Mouse (Mus musculus): ENCODE results near the gene Slc35e4. TPM values are rescaled to one million over a fixed set of nuclear protein-coding genes. Genes with fewer than 3 reads are reported as not detected.

Slc35e4 gene
- total and polyA plus RNA-seq, 3 experiments: 3.3 to 10.9 (median 4.6) TPM

DNA sequence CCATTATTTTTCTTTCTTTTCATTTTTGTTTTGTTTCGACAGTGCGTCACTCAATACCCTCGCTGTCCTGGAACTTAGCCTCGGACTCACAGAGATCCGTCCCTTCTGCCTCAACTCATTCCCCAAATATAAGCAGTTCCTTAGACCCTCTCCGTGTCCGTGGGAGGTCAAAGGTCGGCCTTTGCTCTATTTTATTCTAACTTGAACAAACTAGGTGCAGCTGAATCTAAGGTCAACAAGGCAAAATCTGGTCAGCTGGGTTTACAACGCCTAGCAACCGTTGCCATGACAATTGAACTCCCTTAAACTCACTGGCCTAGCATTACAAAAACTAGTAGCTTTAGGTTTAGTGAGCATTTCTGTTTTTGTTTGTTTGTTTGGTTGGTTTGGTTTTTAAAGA is 48.7 kb upstream of the Slc35e4 start:
- Histone ChIP-seq H3K79me2 (replicated peaks; ENCODE audit: control insufficient read depth, extremely low read depth, insufficient read depth, poor library complexity, severe bottlenecking) (peaks cover 42% of the 10 kb centered on the region), H3K4me3 (replicated peaks in 1 of 3; ENCODE audit: low read depth in 2 of 3, low read length in 2 of 3, poor library complexity in 1 of 3) (peak overlapping the region; percentile 37 to 86 (median 54)), H3K27ac (ENCODE audit: insufficient read depth, low read depth) (no peak overlapping the region), H3K36me3 (replicated peaks in 1 of 2; ENCODE audit: control insufficient read depth in 1 of 2, insufficient read depth in 1 of 2, low read length in 1 of 2) (peaks cover 13 to 26% of the 10 kb centered on the region in 2 experiments), H3K4me1 (ENCODE audit: control insufficient read depth in 1 of 2, insufficient read depth in 2 of 2) (peaks cover 11 to 23% of the 10 kb centered on the region in 2 experiments), H3K9me3 (replicated peaks; ENCODE audit: low read length) (no peaks in the 10 kb centered on the region), H3K4me2 (ENCODE audit: insufficient read depth, low read depth, poor library complexity, severe bottlenecking) (peak overlapping the region; percentile 84), H3K9ac (ENCODE audit: insufficient read depth, low read depth) (peak overlapping the region; percentile 74), H3K27me3 (replicated peaks) (peaks cover 18% of the 10 kb centered on the region)
- DNase-seq (ENCODE audit: extremely low read depth): no peak
- TF ChIP-seq USF1 (IDR thresholded peaks at IDR 0.05; ENCODE audit: low read depth, low read length) (no peak), SIN3A (IDR thresholded peaks at IDR 0.05; ENCODE audit: low read length) (no peak), CTCF (conservative IDR thresholded peaks at IDR 0.05 in 1 of 2, IDR thresholded peaks at IDR 0.05 in 1 of 2; ENCODE audit: low read depth in 2 of 2, low read length in 2 of 2) (no peak), MAX (IDR thresholded peaks at IDR 0.05; ENCODE audit: low read length) (no peak), MAZ (IDR thresholded peaks at IDR 0.05; ENCODE audit: low read depth, low read length) (no peak), PAX5 (IDR thresholded peaks at IDR 0.05; ENCODE audit: low read length) (no peak), JUND (conservative IDR thresholded peaks at IDR 0.05; ENCODE audit: low read depth, low read length) (no peak), CHD1 (IDR thresholded peaks at IDR 0.05; ENCODE audit: low read depth, low read length) (no peak), KAT2A (IDR thresholded peaks at IDR 0.05; ENCODE audit: insufficient replicate concordance, low read length) (no peak), ZKSCAN1 (IDR thresholded peaks at IDR 0.05; ENCODE audit: borderline replicate concordance, low read depth, low read length) (no peak), CHD2 (IDR thresholded peaks at IDR 0.05; ENCODE audit: low read length) (no peak), ZNF384 (IDR thresholded peaks at IDR 0.05; ENCODE audit: low read depth, low read length) (no peak), NRF1 (IDR thresholded peaks at IDR 0.05; ENCODE audit: low read depth, low read length) (no peak), EP300 (IDR thresholded peaks at IDR 0.05; ENCODE audit: low read length) (no peak), ETS1 (conservative IDR thresholded peaks at IDR 0.05; ENCODE audit: low read depth, low read length) (no peak), RAD21 (IDR thresholded peaks at IDR 0.05; ENCODE audit: low read depth, low read length) (no peak), HCFC1 (IDR thresholded peaks at IDR 0.05; ENCODE audit: low read depth, low read length) (no peak), SMC3 (IDR thresholded peaks at IDR 0.05; ENCODE audit: low read depth, low read length) (no peak)
- dilution Hi-C loops (cut with MboI; ENCODE audit: extremely low pct_ligation_motif_present, extremely low pct_unique_long_range_greater_than_20kb, low sequenced_read_pairs) (no loop called here), in situ Hi-C loops (cut with MboI; ENCODE audit: low pct_ligation_motif_present, low pct_unique_long_range_greater_than_20kb, low sequenced_read_pairs) (no loop called here)

DNA sequence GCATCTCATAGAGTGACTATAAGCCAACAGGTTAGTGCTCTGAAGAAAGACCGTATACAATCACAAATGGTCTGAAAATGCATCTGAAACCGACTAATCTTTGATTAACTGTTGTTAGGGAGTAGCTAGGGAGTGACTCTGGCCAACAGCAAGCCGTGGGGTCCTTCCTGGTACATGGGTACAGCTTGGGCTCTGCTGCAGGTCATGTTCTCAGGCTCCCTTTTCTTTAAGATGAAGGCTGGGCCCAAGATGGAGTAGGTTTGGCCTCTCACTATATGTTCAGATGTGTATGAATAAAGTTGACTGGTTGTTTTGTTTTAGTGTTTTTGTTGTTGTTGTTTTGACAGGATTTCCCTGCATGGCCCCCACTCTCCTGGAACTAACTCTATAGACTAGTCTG is 47.3 kb upstream of the Slc35e4 start:
- H3K9me3 ChIP-seq (replicated peaks; ENCODE audit: low read length): no peaks in the 10 kb centered on the region
- H3K79me2 ChIP-seq (replicated peaks; ENCODE audit: control insufficient read depth, extremely low read depth, insufficient read depth, poor library complexity, severe bottlenecking): peaks cover 28% of the 10 kb centered on the region
- H3K4me3 ChIP-seq (replicated peaks in 1 of 3; ENCODE audit: low read depth in 2 of 3, low read length in 2 of 3, poor library complexity in 1 of 3): no peak overlapping the region
- H3K27ac ChIP-seq (ENCODE audit: insufficient read depth, low read depth): no peak overlapping the region
- no peak for DNase-seq (ENCODE audit: extremely low read depth)
- in situ Hi-C loops (cut with MboI; ENCODE audit: low pct_ligation_motif_present, low pct_unique_long_range_greater_than_20kb, low sequenced_read_pairs) (no loop called here), dilution Hi-C loops (cut with MboI; ENCODE audit: extremely low pct_ligation_motif_present, extremely low pct_unique_long_range_greater_than_20kb, low sequenced_read_pairs) (no loop called here)
- no peak overlapping the region for H3K9ac ChIP-seq (ENCODE audit: insufficient read depth, low read depth)
- no peak for TF ChIP-seq UBTF (IDR thresholded peaks at IDR 0.05; ENCODE audit: low read depth, low read length)
- no peak for TF ChIP-seq E2F4 (IDR thresholded peaks at IDR 0.05; ENCODE audit: insufficient replicate concordance, low read depth, low read length)
- TF ChIP-seq POLR2AphosphoS2 (IDR thresholded peaks at IDR 0.05; ENCODE audit: low read depth, low read length): no peak
- no peak for TF ChIP-seq NRF1 (IDR thresholded peaks at IDR 0.05; ENCODE audit: low read depth, low read length)
- no peak for TF ChIP-seq CTCF (conservative IDR thresholded peaks at IDR 0.05 in 1 of 2, IDR thresholded peaks at IDR 0.05 in 1 of 2; ENCODE audit: low read depth in 2 of 2, low read length in 2 of 2)
- no peak for TF ChIP-seq USF1 (IDR thresholded peaks at IDR 0.05; ENCODE audit: low read depth, low read length)
- no peak for TF ChIP-seq SMC3 (IDR thresholded peaks at IDR 0.05; ENCODE audit: low read depth, low read length)
- no peak for TF ChIP-seq JUN (IDR thresholded peaks at IDR 0.05; ENCODE audit: insufficient read depth, low read depth, low read length)
- TF ChIP-seq ELF1 (IDR thresholded peaks at IDR 0.05; ENCODE audit: low read depth, low read length): no peak
- TF ChIP-seq MAX (IDR thresholded peaks at IDR 0.05; ENCODE audit: low read length): no peak
- no peak for TF ChIP-seq TBP (conservative IDR thresholded peaks at IDR 0.05; ENCODE audit: low read depth, low read length)
- no peak for TF ChIP-seq RAD21 (IDR thresholded peaks at IDR 0.05; ENCODE audit: low read depth, low read length)
- no peak for TF ChIP-seq SIN3A (IDR thresholded peaks at IDR 0.05; ENCODE audit: low read length)
- TF ChIP-seq TCF12 (IDR thresholded peaks at IDR 0.05; ENCODE audit: low read depth, low read length): no peak
- TF ChIP-seq MYC (IDR thresholded peaks at IDR 0.05; ENCODE audit: low read depth, low read length): no peak
- no peak for TF ChIP-seq MEF2A (IDR thresholded peaks at IDR 0.05; ENCODE audit: borderline replicate concordance, low read depth, low read length)
- H3K4me2 ChIP-seq (ENCODE audit: insufficient read depth, low read depth, poor library complexity, severe bottlenecking): no peak overlapping the region
- peaks cover 11 to 18% of the 10 kb centered on the region in 2 experiments for H3K4me1 ChIP-seq (ENCODE audit: control insufficient read depth in 1 of 2, insufficient read depth in 2 of 2)
- peaks cover 6 to 12% of the 10 kb centered on the region in 2 experiments for H3K36me3 ChIP-seq (replicated peaks in 1 of 2; ENCODE audit: control insufficient read depth in 1 of 2, insufficient read depth in 1 of 2, low read length in 1 of 2)
- H3K27me3 ChIP-seq (replicated peaks): peaks cover 28% of the 10 kb centered on the region
